8 mouse cellular contexts compared by ENCODE assay signal in genomic region chr1:157411341-157411710, GRCm38 (mm10). TPM values are rescaled to one million over a fixed set of nuclear protein-coding genes. Genes with fewer than 3 reads are reported as not detected.
DNase-seq lines count a peak whose midpoint lies in the region; ATAC-seq and TF ChIP-seq lines count a peak whose summit lies in the region.

No protein-coding gene starts in this region.

- intact Hi-C loops in heart, postnatal 10 days (cut with DNase I), result loop anchor here (2.0 kb wide), 1 partner anchor 47 kb away; the partner anchor contains the start of gene Cryzl2

- H3K27ac ChIP-seq in heart, embryonic 13.5 days (replicated peaks), result peak overlapping the region; percentile 95
- H3K27ac ChIP-seq in ES-Bruce4 (ENCODE audit: insufficient read depth, low read length), result no peak overlapping the region
- H3K27ac ChIP-seq in forebrain, embryonic 16.5 days (ENCODE audit: low read length), result peak overlapping the region; percentile 94; the same call in 1 of the 2 replicates
- peak overlapping the region; percentile 74 for H3K27ac ChIP-seq in liver, postnatal 0 days (ENCODE audit: low read depth)

- TF ChIP-seq EP300 in ES-Bruce4 (IDR thresholded peaks at IDR 0.05; ENCODE audit: insufficient read depth, low read depth, low read length), result no peak
- TF ChIP-seq EP300 in liver, postnatal 0 days (IDR thresholded peaks at IDR 0.05; ENCODE audit: low read depth), result no peak

- peak overlapping the region; percentile 80 for H3K4me2 ChIP-seq in heart, embryonic 13.5 days
- H3K4me2 ChIP-seq in forebrain, embryonic 16.5 days (ENCODE audit: low read length), result peak overlapping the region; percentile 70
- peak overlapping the region; percentile 93 for H3K4me2 ChIP-seq in liver, postnatal 0 days (ENCODE audit: low read depth, low read length)

- TF ChIP-seq POLR2A in ES-Bruce4 (IDR thresholded peaks at IDR 0.05; ENCODE audit: insufficient read depth, low read length), result no peak

- no peak for ATAC-seq in heart, embryonic 13.5 days (ENCODE audit: extremely low read depth, insufficient number of reproducible peaks, low FRiP score, low TSS enrichment)
- no peak for ATAC-seq in forebrain, embryonic 16.5 days
- ATAC-seq in liver, postnatal 0 days, result no peak
- no peak for ATAC-seq in monocyte, adult 5-6 weeks (replicated peaks; ENCODE audit: insufficient number of reproducible peaks, low FRiP score, low TSS enrichment, poor library complexity, severe bottlenecking)

- WGBS in heart, embryonic 13.5 days, result 1% methylated on average over 4 of the region's 4 CpGs
- 0% methylated on average over 4 of the region's 4 CpGs for WGBS in forebrain, embryonic 16.5 days
- WGBS in liver, postnatal 0 days (ENCODE audit: insufficient replicate concordance), result 4% methylated on average over 4 of the region's 4 CpGs

- no peaks in the 10 kb centered on the region for H3K9me3 ChIP-seq in heart, embryonic 13.5 days
- H3K9me3 ChIP-seq in ES-Bruce4 (replicated peaks; ENCODE audit: control insufficient read depth, insufficient read depth, low read length, poor library complexity, severe bottlenecking), result no peaks in the 10 kb centered on the region
- no peaks in the 10 kb centered on the region for H3K9me3 ChIP-seq in forebrain, embryonic 16.5 days (ENCODE audit: control insufficient read depth, low read length)
- H3K9me3 ChIP-seq in liver, postnatal 0 days (ENCODE audit: low read length), result no peaks in the 10 kb centered on the region

- no peaks in the 10 kb centered on the region for H3K36me3 ChIP-seq in heart, embryonic 13.5 days
- H3K36me3 ChIP-seq in ES-Bruce4 (ENCODE audit: control insufficient read depth, insufficient read depth, low read length, poor library complexity, severe bottlenecking), result peaks cover 2% of the 10 kb centered on the region
- H3K36me3 ChIP-seq in forebrain, embryonic 16.5 days (ENCODE audit: control insufficient read depth, insufficient read depth), result no peaks in the 10 kb centered on the region
- H3K36me3 ChIP-seq in liver, postnatal 0 days (replicated peaks; ENCODE audit: insufficient read depth, low read length), result no peaks in the 10 kb centered on the region

- H3K4me1 ChIP-seq in heart, embryonic 13.5 days, result peaks cover 51% of the 10 kb centered on the region
- peaks cover 3% of the 10 kb centered on the region for H3K4me1 ChIP-seq in ES-Bruce4 (ENCODE audit: control insufficient read depth, insufficient read depth, low read length)
- H3K4me1 ChIP-seq in forebrain, embryonic 16.5 days (replicated peaks; ENCODE audit: control insufficient read depth, insufficient read depth, low read length), result peaks cover 13% of the 10 kb centered on the region
- peaks cover 8% of the 10 kb centered on the region; the same call in 1 of the 2 replicates for H3K4me1 ChIP-seq in liver, postnatal 0 days (ENCODE audit: insufficient read depth)

- no peak for DNase-seq in heart, postnatal 10 days
- no peak for DNase-seq in liver, postnatal 0 days
- no peak for DNase-seq in adrenal gland, adult (ENCODE audit: inconsistent age in 2 of 2, low spot score in 1 of 2)
- no peak for DNase-seq in natural killer cell, adult 2 months (ENCODE audit: low spot score in 2 of 2)

- H3K9ac ChIP-seq in heart, embryonic 13.5 days, result peak overlapping the region; percentile 92
- peak overlapping the region; percentile 90 for H3K9ac ChIP-seq in ES-Bruce4 (ENCODE audit: low read depth, poor library complexity, severe bottlenecking)
- H3K9ac ChIP-seq in forebrain, embryonic 16.5 days (replicated peaks; ENCODE audit: low read depth, low read length), result peak overlapping the region; percentile 85
- H3K9ac ChIP-seq in liver, postnatal 0 days (replicated peaks), result peak overlapping the region; percentile 68

- peak overlapping the region; percentile 91 for H3K4me3 ChIP-seq in heart, embryonic 13.5 days
- peak overlapping the region; percentile 84 for H3K4me3 ChIP-seq in ES-Bruce4 (ENCODE audit: low read depth, low read length)
- H3K4me3 ChIP-seq in forebrain, embryonic 16.5 days (replicated peaks; ENCODE audit: low read length), result peak overlapping the region; percentile 94
- peak overlapping the region; percentile 90 for H3K4me3 ChIP-seq in liver, postnatal 0 days (ENCODE audit: low read depth, low read length)

- no peaks in the 10 kb centered on the region for H3K27me3 ChIP-seq in heart, embryonic 13.5 days (replicated peaks)
- H3K27me3 ChIP-seq in ES-Bruce4 (ENCODE audit: control insufficient read depth, insufficient read depth, low read length, poor library complexity, severe bottlenecking), result no peaks in the 10 kb centered on the region
- H3K27me3 ChIP-seq in forebrain, embryonic 16.5 days (replicated peaks; ENCODE audit: control insufficient read depth, insufficient read depth, low read length), result no peaks in the 10 kb centered on the region
- H3K27me3 ChIP-seq in liver, postnatal 0 days (ENCODE audit: insufficient read depth, low read length), result no peaks in the 10 kb centered on the region

- no peak for TF ChIP-seq CTCF in ES-Bruce4 (IDR thresholded peaks at IDR 0.05; ENCODE audit: low read depth, low read length)
- no peak for TF ChIP-seq CTCF in liver, postnatal 0 days (IDR thresholded peaks at IDR 0.05; ENCODE audit: low read depth)

RNA-seq across cellular contexts. Expression of gene Rasal2, which starts 1.1 kb away (rescaled TPM):
- polyA plus RNA-seq in heart, embryonic 13.5 days (2015; fragmentation: Nextera tagmentation; extraction: Ambion mirVana), result 15.1 and 18.4 TPM in 2 replicates
- 10 to 100 TPM; 33.3 to 34.2 TPM for total RNA-seq in heart, postnatal 10 days (2021)
- polyA plus RNA-seq in ES-Bruce4 (2011; ENCODE audit: insufficient read depth, insufficient read length, low read depth, missing spikeins), result 11.6 and 11.7 TPM in 2 replicates
- 32.9 and 37.6 TPM in 2 replicates for polyA plus RNA-seq in forebrain, embryonic 16.5 days (2015; fragmentation: Nextera tagmentation; extraction: Ambion mirVana)
- polyA plus RNA-seq in liver, postnatal 0 days (2015; fragmentation: Nextera tagmentation; extraction: Ambion mirVana), result 10.7 and 12.5 TPM in 2 replicates
- total RNA-seq in monocyte, adult 5-6 weeks (2017), result 0.53 to 2.0 TPM (median 1.0 TPM) in 3 replicates

RNA-seq across cellular contexts. Expression of gene Cryzl2, which starts 47.1 kb away (rescaled TPM):
- 27.0 and 29.5 TPM in 2 replicates for polyA plus RNA-seq in heart, embryonic 13.5 days (2015; fragmentation: Nextera tagmentation; extraction: Ambion mirVana)
- total RNA-seq in heart, postnatal 10 days (2021), result 10 to 100 TPM; 15.4 to 17.4 TPM
- polyA plus RNA-seq in ES-Bruce4 (2011; ENCODE audit: insufficient read depth, insufficient read length, low read depth, missing spikeins), result 5.9 and 7.2 TPM in 2 replicates
- 4.7 and 6.3 TPM in 2 replicates for polyA plus RNA-seq in forebrain, embryonic 16.5 days (2015; fragmentation: Nextera tagmentation; extraction: Ambion mirVana)
- 9.5 TPM in 2 replicates for polyA plus RNA-seq in liver, postnatal 0 days (2015; fragmentation: Nextera tagmentation; extraction: Ambion mirVana)
- 1.4 to 6.2 TPM (median 2.8 TPM) in 3 replicates for total RNA-seq in monocyte, adult 5-6 weeks (2017)
